Mouse (Mus musculus) limb, embryonic 14.5 days (tissue): ENCODE results near the gene Spice1. TPM values are rescaled to one million over a fixed set of nuclear protein-coding genes. Genes with fewer than 3 reads are reported as not detected.

Experiments used
- ATAC-seq: fragments of 200-750 bp; cut with Nextera tagmentation; 2 replicates; pipeline ENCODE4 v1.8.0; 2017; ENCODE audit warnings: low read depth, moderate number of reproducible peaks, moderate TSS enrichment; ENCODE audit not compliant: low FRiP score
- DNase-seq: peaks from one replicate; pipeline ENCODE4 v3.0.0-alpha.2; 2015; ENCODE audit warnings: low spot score
- H3K27ac ChIP-seq: fragments of 300-500 bp; sonication (generic); replicated peaks from 2 replicates; pipeline ENCODE4 v1.5.1; 2014; ENCODE audit warnings: low read depth, mild to moderate bottlenecking, low read length, moderate library complexity, mixed read lengths
- H3K27me3 ChIP-seq: fragments of 300-500 bp; sonication (generic); 2 replicates; pipeline ENCODE4 v1.6.1; 2014; ENCODE audit warnings: low read length, mixed read lengths; ENCODE audit not compliant: control insufficient read depth, insufficient read depth
- H3K36me3 ChIP-seq: fragments of 300-500 bp; sonication (generic); 2 replicates; pipeline ENCODE4 v1.6.1; 2014; ENCODE audit warnings: mild to moderate bottlenecking, low read length, moderate library complexity, mixed read lengths; ENCODE audit not compliant: control insufficient read depth, insufficient read depth
- H3K4me1 ChIP-seq: fragments of 300-500 bp; sonication (generic); 2 replicates; pipeline ENCODE4 v1.6.1; 2014; ENCODE audit warnings: antibody characterized with exemption, low read length, mixed read lengths; ENCODE audit not compliant: control insufficient read depth, insufficient read depth
- H3K4me2 ChIP-seq: fragments of 300-500 bp; sonication (generic); replicated peaks from 2 replicates; pipeline ENCODE4 v1.6.1; 2014; ENCODE audit warnings: low read depth, mild to moderate bottlenecking, low read length, moderate library complexity; ENCODE audit not compliant: severe bottlenecking
- H3K4me3 ChIP-seq: fragments of 300-500 bp; sonication (generic); replicated peaks from 2 replicates; pipeline ENCODE4 v1.5.1; 2014; ENCODE audit warnings: low read length
- H3K9ac ChIP-seq: fragments of 300-500 bp; sonication (generic); 2 replicates; pipeline ENCODE4 v1.6.1; 2014; ENCODE audit warnings: mild to moderate bottlenecking, low read depth, low read length, moderate library complexity; ENCODE audit not compliant: severe bottlenecking
- H3K9me3 ChIP-seq: fragments of 300-500 bp; sonication (generic); 2 replicates; pipeline ENCODE4 v1.6.1; 2016; ENCODE audit warnings: low read length; ENCODE audit not compliant: control insufficient read depth
- POLR2A ChIP-seq: fragments of 200-500 bp; IDR thresholded peaks from 2 replicates; pipeline ENCODE4 v1.8.0; 2012; ENCODE audit warnings: inconsistent platforms, mild to moderate bottlenecking, moderate library complexity, borderline replicate concordance; ENCODE audit not compliant: insufficient read depth, insufficient read length; ENCODE audit errors: extremely low read depth
- WGBS: fragments of 180-500 bp; shearing (Covaris S2); extraction: QIAGEN DNeasy Blood & Tissue Kit; methylation state at CpG from one replicate; pipeline ENCODE4 v1.1.7; 2014; 5-methylcytosine and 5-hydroxymethylcytosine counted together
- polyA plus RNA-seq, 2 experiments: library from polyadenylated mRNA; depleted of rRNA in 1 of 2; stranded (reverse) in 1 of 2; unstranded in 1 of 2; fragments of >200 nt; fragmentation: Nextera tagmentation in 1 of 2; extraction: Ambion mirVana in 1 of 2; gene quantifications; 2 replicates each; pipeline versions ENCODE4 v1.2.1 to v1.2.3; 2012 to 2014

Spice1 gene
- polyA plus RNA-seq, 2 experiments, result 25.6 to 34.4 TPM

- no peak for ATAC-seq
- TF ChIP-seq POLR2A, result no peak
- H3K9me3 ChIP-seq, result no peaks in the 10 kb centered on the region
- no peak for DNase-seq
- no peak overlapping the region for H3K9ac ChIP-seq
- H3K27me3 ChIP-seq, result no peaks in the 10 kb centered on the region
- no peaks in the 10 kb centered on the region for H3K4me1 ChIP-seq
- H3K36me3 ChIP-seq, result no peaks in the 10 kb centered on the region
- no peak overlapping the region for H3K4me3 ChIP-seq
- no peak overlapping the region for H3K27ac ChIP-seq
- H3K4me2 ChIP-seq, result no peak overlapping the region
- WGBS, result 70% methylated on average over 7 of the region's 7 CpGs
Measured at GRCm38 (mm10) chr16:44434931-44435330, 88.0 kb downstream of the Spice1 start.

DNA sequence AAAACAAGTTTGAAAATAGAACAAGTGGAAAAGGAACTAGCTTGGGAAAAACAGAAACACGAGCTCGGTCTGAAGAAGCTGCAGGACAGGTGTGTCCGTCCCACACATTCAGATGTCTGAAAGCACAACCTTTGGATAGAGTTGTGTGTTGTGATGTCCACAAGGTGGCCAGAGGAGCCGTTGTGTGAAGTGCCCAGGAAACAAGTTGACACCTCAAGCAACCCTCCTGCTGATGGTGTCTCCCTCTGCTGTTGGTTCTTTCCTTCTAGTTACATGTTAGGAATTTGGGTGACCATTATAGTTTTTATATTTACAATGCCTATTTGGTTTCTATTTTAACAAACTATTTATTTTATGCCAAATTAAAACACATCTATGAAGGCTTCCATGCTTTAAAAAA lies 88.6 kb downstream of the Spice1 start:
- H3K9me3 ChIP-seq, result no peaks in the 10 kb centered on the region
- H3K4me3 ChIP-seq, result no peak overlapping the region
- TF ChIP-seq POLR2A, result no peak
- ATAC-seq (no peak), DNase-seq (no peak)
- 68% methylated on average over 4 of the region's 4 CpGs for WGBS
- H3K36me3 ChIP-seq, result no peaks in the 10 kb centered on the region
- H3K4me2 ChIP-seq, result no peak overlapping the region
- no peak overlapping the region for H3K27ac ChIP-seq
- no peak overlapping the region for H3K9ac ChIP-seq
- H3K4me1 ChIP-seq, result no peaks in the 10 kb centered on the region
- no peaks in the 10 kb centered on the region for H3K27me3 ChIP-seq

Other genes with a start within 250 kb of the Spice1 start
- 31.6 and 32.9 TPM in 2 replicates for gene Atp6v1a, start 207.4 kb upstream of the Spice1 start, polyA plus RNA-seq (2012; rRNA removed)
- gene Atp6v1a, start 207.4 kb upstream of the Spice1 start, polyA plus RNA-seq (2014; fragmentation: Nextera tagmentation; extraction: Ambion mirVana), result 56.8 and 64.4 TPM in 2 replicates
- gene Naa50, start 207.3 kb upstream of the Spice1 start, polyA plus RNA-seq (2012; rRNA removed), result 30.5 and 38.6 TPM in 2 replicates
- gene Naa50, start 207.3 kb upstream of the Spice1 start, polyA plus RNA-seq (2014; fragmentation: Nextera tagmentation; extraction: Ambion mirVana), result 71.2 and 71.7 TPM in 2 replicates
- 9.2 and 10.3 TPM in 2 replicates for gene Usf3, start 173.9 kb upstream of the Spice1 start, polyA plus RNA-seq (2012; rRNA removed)
- 4.7 and 5.1 TPM in 2 replicates for gene Usf3, start 173.9 kb upstream of the Spice1 start, polyA plus RNA-seq (2014; fragmentation: Nextera tagmentation; extraction: Ambion mirVana)
- gene Sidt1, start 13.9 kb upstream of the Spice1 start, polyA plus RNA-seq (2012; rRNA removed), result 0.79 and 1.1 TPM in 2 replicates
- 0.12 and 0.40 TPM in 2 replicates for gene Sidt1, start 13.9 kb upstream of the Spice1 start, polyA plus RNA-seq (2014; fragmentation: Nextera tagmentation; extraction: Ambion mirVana)
- 0.36 and 0.47 TPM in 2 replicates for gene Cfap44, start 47.7 kb downstream of the Spice1 start, polyA plus RNA-seq (2012; rRNA removed)
- gene Cfap44, start 47.7 kb downstream of the Spice1 start, polyA plus RNA-seq (2014; fragmentation: Nextera tagmentation; extraction: Ambion mirVana), result 0.66 and 1.9 TPM in 2 replicates
- 91.4 and 121 TPM in 2 replicates for gene Boc, start 211.8 kb downstream of the Spice1 start, polyA plus RNA-seq (2012; rRNA removed)
- 59.8 and 72.3 TPM in 2 replicates for gene Boc, start 211.8 kb downstream of the Spice1 start, polyA plus RNA-seq (2014; fragmentation: Nextera tagmentation; extraction: Ambion mirVana)